Mouse (Mus musculus) CH12.LX (cell line): ENCODE data around the gene Tex14. TPM values are rescaled to one million over a fixed set of nuclear protein-coding genes. Genes with fewer than 3 reads are reported as not detected.

Experiments used
- DNase-seq: peaks from one replicate; pipeline ENCODE4 v3.0.0-alpha.2; 2013; ENCODE audit errors: extremely low read depth
- H3K27ac ChIP-seq: 2 replicates; pipeline ENCODE4 v1.5.1; 2012; ENCODE audit warnings: low read depth, mild to moderate bottlenecking, control low read depth, moderate library complexity; ENCODE audit not compliant: insufficient read depth
- H3K27me3 ChIP-seq: replicated peaks from 2 replicates; pipeline ENCODE3; 2012; ENCODE audit warnings: inconsistent platforms
- H3K36me3 ChIP-seq, 2 experiments: replicated peaks in 1 of 2; 2 replicates each; pipeline versions ENCODE3 to v1.6.1; 2012; ENCODE audit warnings: inconsistent platforms in 1 of 2, low read length in 1 of 2, mild to moderate bottlenecking in 1 of 2, mixed read lengths in 1 of 2, moderate library complexity in 1 of 2; ENCODE audit not compliant: control insufficient read depth in 1 of 2, insufficient read depth in 1 of 2
- H3K4me1 ChIP-seq, 2 experiments: 2 replicates each; pipeline ENCODE4 v1.6.1; 2012; ENCODE audit warnings: inconsistent platforms in 1 of 2, moderate library complexity in 1 of 2; ENCODE audit not compliant: insufficient read depth in 2 of 2, control insufficient read depth in 1 of 2
- H3K4me2 ChIP-seq: 2 replicates; pipeline ENCODE4 v1.6.1; 2012; ENCODE audit warnings: low read depth, mild to moderate bottlenecking, control low read depth; ENCODE audit not compliant: poor library complexity, insufficient read depth, severe bottlenecking
- H3K4me3 ChIP-seq, 3 experiments: fragments of 150-350 bp in 1 of 3; sonication (generic) in 1 of 3; replicated peaks in 1 of 3; 2 replicates each; pipeline versions ENCODE3 to v1.5.1; 2011 to 2012; ENCODE audit warnings: low read depth in 2 of 3, low read length in 2 of 3, mild to moderate bottlenecking in 2 of 3, moderate library complexity in 2 of 3, control low read depth in 1 of 3, improper control_type of control experiment in 1 of 3, inconsistent platforms in 1 of 3, mixed read lengths in 1 of 3; ENCODE audit not compliant: poor library complexity in 1 of 3
- H3K79me2 ChIP-seq: replicated peaks from 2 replicates; pipeline ENCODE4 v1.6.1; 2012; ENCODE audit warnings: mild to moderate bottlenecking, moderate library complexity; ENCODE audit not compliant: control insufficient read depth, poor library complexity, insufficient read depth, severe bottlenecking; ENCODE audit errors: extremely low read depth
- H3K9ac ChIP-seq: 2 replicates; pipeline ENCODE4 v1.6.1; 2012; ENCODE audit warnings: low read depth, mild to moderate bottlenecking, control low read depth, moderate library complexity; ENCODE audit not compliant: insufficient read depth
- H3K9me3 ChIP-seq: replicated peaks from 2 replicates; pipeline ENCODE3; 2012; ENCODE audit warnings: low read length, inconsistent platforms, mixed read lengths
- BHLHE40 ChIP-seq: IDR thresholded peaks from 2 replicates; pipeline ENCODE4 v1.6.1; 2011; ENCODE audit warnings: mild to moderate bottlenecking, low read depth, low read length, improper control_type of control experiment
- CHD1 ChIP-seq: IDR thresholded peaks from 2 replicates; pipeline ENCODE4 v1.6.1; 2012; ENCODE audit warnings: low read depth, low read length, improper control_type of control experiment, inconsistent platforms
- CHD2 ChIP-seq: IDR thresholded peaks from 2 replicates; pipeline ENCODE4 v1.6.1; 2011; ENCODE audit warnings: low read length, improper control_type of control experiment
- CTCF ChIP-seq, 2 experiments: IDR thresholded peaks in 1 of 2; conservative IDR thresholded peaks in 1 of 2; 2 replicates each; pipeline ENCODE4 v1.5.1; 2011 to 2012; ENCODE audit warnings: low read depth in 2 of 2, low read length in 2 of 2, improper control_type of control experiment in 1 of 2, inconsistent platforms in 1 of 2, mild to moderate bottlenecking in 1 of 2, moderate library complexity in 1 of 2
- ELF1 ChIP-seq: IDR thresholded peaks from 2 replicates; pipeline ENCODE4 v1.6.1; 2014; ENCODE audit warnings: low read depth, mild to moderate bottlenecking, inconsistent platforms, low read length, improper control_type of control experiment
- ETS1 ChIP-seq: conservative IDR thresholded peaks from 2 replicates; pipeline ENCODE4 v1.6.1; 2012; ENCODE audit warnings: low read depth, mild to moderate bottlenecking, inconsistent platforms, low read length, improper control_type of control experiment, moderate library complexity
- HCFC1 ChIP-seq: IDR thresholded peaks from 2 replicates; pipeline ENCODE4 v1.6.1; 2012; ENCODE audit warnings: low read depth, mild to moderate bottlenecking, inconsistent platforms, low read length, improper control_type of control experiment
- JUN ChIP-seq: IDR thresholded peaks from 2 replicates; pipeline ENCODE4 v1.6.1; 2011; ENCODE audit warnings: low read depth, mild to moderate bottlenecking, low read length, improper control_type of control experiment, moderate library complexity; ENCODE audit not compliant: insufficient read depth
- JUND ChIP-seq: conservative IDR thresholded peaks from 2 replicates; pipeline ENCODE4 v1.6.1; 2011; ENCODE audit warnings: low read depth, low read length, improper control_type of control experiment
- MAFK ChIP-seq: IDR thresholded peaks from 2 replicates; pipeline ENCODE4 v1.6.1; 2011; ENCODE audit warnings: low read length, improper control_type of control experiment; ENCODE audit not compliant: insufficient replicate concordance
- MAX ChIP-seq: IDR thresholded peaks from 2 replicates; pipeline ENCODE4 v1.6.1; 2011; ENCODE audit warnings: low read length, improper control_type of control experiment
- MAZ ChIP-seq: IDR thresholded peaks from 2 replicates; pipeline ENCODE4 v1.6.1; 2012; ENCODE audit warnings: low read depth, mild to moderate bottlenecking, inconsistent platforms, low read length, improper control_type of control experiment, moderate library complexity
- MXI1 ChIP-seq: IDR thresholded peaks from 2 replicates; pipeline ENCODE4 v1.6.1; 2011; ENCODE audit warnings: mild to moderate bottlenecking, low read depth, low read length, improper control_type of control experiment
- MYC ChIP-seq: IDR thresholded peaks from 2 replicates; pipeline ENCODE4 v1.6.1; 2011; ENCODE audit warnings: low read depth, mild to moderate bottlenecking, improper control_type of control experiment, low read length
- NELFE ChIP-seq: IDR thresholded peaks from 2 replicates; pipeline ENCODE4 v1.6.1; 2011; ENCODE audit warnings: low read depth, low read length, improper control_type of control experiment
- NRF1 ChIP-seq: IDR thresholded peaks from 2 replicates; pipeline ENCODE4 v1.6.1; 2014; ENCODE audit warnings: low read depth, mild to moderate bottlenecking, inconsistent platforms, low read length, improper control_type of control experiment, moderate library complexity
- POLR2A ChIP-seq: IDR thresholded peaks from 2 replicates; pipeline ENCODE4 v1.6.1; 2011; ENCODE audit warnings: low read depth, mild to moderate bottlenecking, improper control_type of control experiment, low read length
- POLR2AphosphoS2 ChIP-seq: IDR thresholded peaks from 2 replicates; pipeline ENCODE4 v1.6.1; 2011; ENCODE audit warnings: low read depth, low read length, improper control_type of control experiment
- RCOR1 ChIP-seq: conservative IDR thresholded peaks from 2 replicates; pipeline ENCODE4 v1.6.1; 2012; ENCODE audit warnings: low read depth, mild to moderate bottlenecking, inconsistent platforms, low read length, improper control_type of control experiment
- SIN3A ChIP-seq: IDR thresholded peaks from 2 replicates; pipeline ENCODE4 v1.6.1; 2012; ENCODE audit warnings: low read length, improper control_type of control experiment, inconsistent platforms
- SMC3 ChIP-seq: IDR thresholded peaks from 2 replicates; pipeline ENCODE4 v1.6.1; 2011; ENCODE audit warnings: low read depth, low read length, improper control_type of control experiment
- TCF12 ChIP-seq: IDR thresholded peaks from 2 replicates; pipeline ENCODE4 v1.6.1; 2014; ENCODE audit warnings: low read depth, mild to moderate bottlenecking, inconsistent platforms, low read length, improper control_type of control experiment
- UBTF ChIP-seq: IDR thresholded peaks from 2 replicates; pipeline ENCODE4 v1.6.1; 2012; ENCODE audit warnings: low read depth, mild to moderate bottlenecking, inconsistent platforms, low read length, improper control_type of control experiment, moderate library complexity
- USF1 ChIP-seq: IDR thresholded peaks from 2 replicates; pipeline ENCODE4 v1.6.1; 2014; ENCODE audit warnings: low read depth, mild to moderate bottlenecking, inconsistent platforms, low read length, improper control_type of control experiment
- USF2 ChIP-seq: conservative IDR thresholded peaks from 2 replicates; pipeline ENCODE4 v1.6.1; 2011; ENCODE audit warnings: low read depth, low read length, improper control_type of control experiment
- ZKSCAN1 ChIP-seq: IDR thresholded peaks from 2 replicates; pipeline ENCODE4 v1.6.1; 2012; ENCODE audit warnings: low read depth, inconsistent platforms, low read length, improper control_type of control experiment, borderline replicate concordance
- ZMIZ1 ChIP-seq: IDR thresholded peaks from 2 replicates; pipeline ENCODE4 v1.6.1; 2012; ENCODE audit warnings: low read depth, mild to moderate bottlenecking, inconsistent platforms, low read length, improper control_type of control experiment
- ZNF384 ChIP-seq: IDR thresholded peaks from 2 replicates; pipeline ENCODE4 v1.6.1; 2012; ENCODE audit warnings: low read depth, low read length, improper control_type of control experiment, inconsistent platforms
- dilution Hi-C: fragments of 300-500 bp; cut with MboI; formaldehyde crosslinking; loops from 2 replicates; pipeline ENCODE4 v1.14.3; 2020; ENCODE audit warnings: low sequenced_read_pairs; ENCODE audit not compliant: extremely low pct_unique_long_range_greater_than_20kb, extremely low pct_ligation_motif_present
- in situ Hi-C: fragments of 300-500 bp; cut with MboI; formaldehyde crosslinking; loops from 3 replicates; pipeline ENCODE4 v1.14.3; 2019; ENCODE audit warnings: low sequenced_read_pairs, low pct_ligation_motif_present, low pct_unique_long_range_greater_than_20kb, mixed read lengths
- polyA plus RNA-seq: library from polyadenylated mRNA; unstranded; fragments of >175 nt; gene quantifications from 2 replicates; pipeline ENCODE4 v1.2.1, GENCODE M21; 2012; ENCODE audit warnings: low read depth; ENCODE audit not compliant: insufficient read length
- total RNA-seq, 2 experiments: library from RNA; depleted of rRNA; stranded (reverse); fragments of 300-350 nt in 1 of 2; fragments of >200 nt in 1 of 2; gene quantifications; 2 replicates each; pipeline ENCODE4 v1.2.3; 2012 to 2014

The Tex14 gene
- total and polyA plus RNA-seq, 3 experiments = 1.3 to 2.1 (median 1.4) TPM

- Histone ChIP-seq H3K4me2 (peak overlapping the region; percentile 33; the same call in 1 of the 2 replicates), H3K27me3 (no peaks in the 10 kb centered on the region), H3K9ac (peak overlapping the region; percentile 21; the same call in 1 of the 2 replicates), H3K4me1 (peaks cover 12 to 31% of the 10 kb centered on the region in 2 experiments; a peak in 3 of 4 replicates), H3K9me3 (no peaks in the 10 kb centered on the region), H3K79me2 (no peaks in the 10 kb centered on the region), H3K4me3 (no peak overlapping the region), H3K36me3 (no peaks in the 10 kb centered on the region), H3K27ac (no peak overlapping the region)
- dilution Hi-C loops (no loop called here), in situ Hi-C loops (no loop called here)
- no peak for DNase-seq
- TF ChIP-seq BHLHE40 (no peak; the same call in 1 of the 2 replicates), MYC (0 out of 2 replicates have a peak, but pooled peaks have one; percentile 43), POLR2A (0 out of 2 replicates have a peak, but pooled peaks have one; percentile 27), CTCF (conservative IDR thresholded peaks at IDR 0.05 in 1 of 2, IDR thresholded peaks at IDR 0.05 in 1 of 2; ENCODE audit: low read depth in 2 of 2, low read length in 2 of 2) (no peak), POLR2AphosphoS2 (no peak), MXI1 (peak; percentile 28; the same call in 1 of the 2 replicates), NRF1 (no peak), NELFE (no peak), SMC3 (no peak), USF2 (no peak), ZMIZ1 (no peak), ETS1 (no peak), HCFC1 (no peak), RCOR1 (no peak), MAX (peak; percentile 68), MAFK (no peak), USF1 (peak; percentile 5; the same call in 1 of the 2 replicates)
Observed at GRCm38 (mm10) chr11:87453216-87454034, 48.6 kb downstream of the Tex14 start.

GRCm38 (mm10) chr11:87454035-87454690 is 49.3 kb downstream of the Tex14 start:
- no peak overlapping the region for H3K4me2 ChIP-seq
- dilution Hi-C loops = no loop called here
- no peak overlapping the region for H3K27ac ChIP-seq
- TF ChIP-seq ELF1 (no peak), CHD1 (no peak), BHLHE40 (0 out of 2 replicates have a peak, but pooled peaks have one; percentile 23), JUN (no peak), UBTF (no peak), USF2 (no peak), MAX (no peak), HCFC1 (no peak), ZKSCAN1 (no peak), CHD2 (peak; percentile 65), JUND (no peak; the same call in 1 of the 2 replicates), TCF12 (no peak), MYC (no peak), MAZ (no peak), ZNF384 (no peak), SIN3A (no peak)
- H3K4me3 ChIP-seq = no peak overlapping the region
- in situ Hi-C loops = no loop called here
- DNase-seq = no peak
- no peaks in the 10 kb centered on the region for H3K79me2 ChIP-seq
- peaks cover 12 to 27% of the 10 kb centered on the region in 2 experiments; a peak in 3 of 4 replicates for H3K4me1 ChIP-seq
- no peaks in the 10 kb centered on the region for H3K27me3 ChIP-seq
- no peaks in the 10 kb centered on the region for H3K9me3 ChIP-seq
- no peak overlapping the region for H3K9ac ChIP-seq
- H3K36me3 ChIP-seq = no peaks in the 10 kb centered on the region
